Mouse (Mus musculus) small intestine, adult 2 months (tissue): ENCODE measurements around the gene Pmis2.

Experiments used
- CTCF ChIP-seq: fragments of 200-500 bp; IDR thresholded peaks from 2 replicates; pipeline ENCODE4 v1.5.1; 2012; ENCODE audit warnings: low read depth, mild to moderate bottlenecking, control low read depth, inconsistent platforms, low read length, moderate library complexity, mixed read lengths; ENCODE audit not compliant: insufficient replicate concordance, insufficient read length; ENCODE audit errors: extremely low read depth
- POLR2A ChIP-seq: fragments of 200-500 bp; IDR thresholded peaks from 2 replicates; pipeline ENCODE4 v1.6.1; 2012; ENCODE audit warnings: low read depth, mild to moderate bottlenecking, control low read depth, inconsistent platforms, low read length, moderate library complexity

- no peak for TF ChIP-seq CTCF
- no peak for TF ChIP-seq POLR2A
Measured at GRCm38 (mm10) chr7:30636395-30636794, 35.0 kb downstream of the Pmis2 start.
